Mouse (Mus musculus) G1E (cell line): ENCODE measurements around the gene Angpt4. TPM values are rescaled to one million over a fixed set of nuclear protein-coding genes. Genes with fewer than 3 reads are reported as not detected.

Experiments used
- ATAC-seq: 2 replicates; pipeline ENCODE4 v1.8.0; 2016; ENCODE audit warnings: mild to moderate bottlenecking; ENCODE audit not compliant: insufficient number of reproducible peaks, poor library complexity, low FRiP score, severe bottlenecking; ENCODE audit errors: extremely low read depth
- DNase-seq: peaks from one replicate; pipeline ENCODE4 v3.0.0; 2012; ENCODE audit warnings: low spot score
- H3K27me3 ChIP-seq: 2 replicates; pipeline ENCODE4 v1.6.1; 2012; ENCODE audit warnings: mild to moderate bottlenecking, low read length, inconsistent platforms; ENCODE audit not compliant: insufficient read depth
- H3K36me3 ChIP-seq: replicated peaks from 2 replicates; pipeline ENCODE3; 2012; ENCODE audit warnings: mild to moderate bottlenecking, inconsistent platforms
- H3K4me1 ChIP-seq: 2 replicates; pipeline ENCODE4 v1.6.1; 2012; ENCODE audit warnings: low read depth, low read length, inconsistent platforms, mixed read lengths; ENCODE audit not compliant: insufficient read depth
- H3K4me3 ChIP-seq: 2 replicates; pipeline ENCODE4 v1.5.1; 2012; ENCODE audit warnings: low read depth, mild to moderate bottlenecking, inconsistent platforms, low read length, moderate library complexity, mixed read lengths
- H3K9me3 ChIP-seq: replicated peaks from 2 replicates; pipeline ENCODE4 v1.6.1; 2012; ENCODE audit warnings: inconsistent platforms
- CTCF ChIP-seq: IDR thresholded peaks from 2 replicates; pipeline ENCODE4 v1.5.1; 2012; ENCODE audit warnings: low read depth, low read length, inconsistent platforms, mixed read lengths
- GATA1 ChIP-seq: IDR thresholded peaks from 2 replicates; pipeline ENCODE4 v1.6.1; 2012; ENCODE audit warnings: borderline replicate concordance, low read length, inconsistent platforms, mixed read lengths
- GATA2 ChIP-seq: IDR thresholded peaks from 2 replicates; pipeline ENCODE4 v1.6.1; 2012; ENCODE audit warnings: low read depth, low read length, inconsistent platforms, borderline replicate concordance
- POLR2AphosphoS5 ChIP-seq: IDR thresholded peaks from 2 replicates; pipeline ENCODE4 v1.6.1; 2012; ENCODE audit warnings: low read depth, low read length, inconsistent platforms; ENCODE audit not compliant: insufficient replicate concordance
- TAL1 ChIP-seq: conservative IDR thresholded peaks from 2 replicates; pipeline ENCODE4 v1.6.1; 2012; ENCODE audit warnings: low read depth, low read length, inconsistent platforms, mixed read lengths
- polyA plus RNA-seq: library from polyadenylated mRNA; stranded (reverse); fragments of >175 nt; gene quantifications from 2 replicates; pipeline ENCODE4 v1.2.3, GENCODE M21; 2012
- total RNA-seq, 2 experiments: library from RNA; stranded (forward) in 1 of 2; stranded (reverse) in 1 of 2; fragments of 200-1000 nt in 1 of 2; fragments of >200 nt in 1 of 2; fragmentation: Nextera tagmentation in 1 of 2; gene quantifications; 2 replicates each; pipeline ENCODE4 v1.2.3; 2014 to 2017

Angpt4 gene
- total and polyA plus RNA-seq, 3 experiments: not detected

- peaks cover 24% of the 10 kb centered on the region for H3K4me1 ChIP-seq
- no peaks in the 10 kb centered on the region for H3K9me3 ChIP-seq
- H3K4me3 ChIP-seq: no peak overlapping the region
- no peak for DNase-seq
- TF ChIP-seq GATA1 (no peak), POLR2AphosphoS5 (no peak), GATA2 (no peak), CTCF (no peak), TAL1 (no peak)
- no peaks in the 10 kb centered on the region for H3K27me3 ChIP-seq
- peaks cover 98% of the 10 kb centered on the region for H3K36me3 ChIP-seq
- ATAC-seq: no peak
Measured at GRCm38 (mm10) chr2:151972880-151973594, 62.0 kb downstream of the Angpt4 start.

DNA sequence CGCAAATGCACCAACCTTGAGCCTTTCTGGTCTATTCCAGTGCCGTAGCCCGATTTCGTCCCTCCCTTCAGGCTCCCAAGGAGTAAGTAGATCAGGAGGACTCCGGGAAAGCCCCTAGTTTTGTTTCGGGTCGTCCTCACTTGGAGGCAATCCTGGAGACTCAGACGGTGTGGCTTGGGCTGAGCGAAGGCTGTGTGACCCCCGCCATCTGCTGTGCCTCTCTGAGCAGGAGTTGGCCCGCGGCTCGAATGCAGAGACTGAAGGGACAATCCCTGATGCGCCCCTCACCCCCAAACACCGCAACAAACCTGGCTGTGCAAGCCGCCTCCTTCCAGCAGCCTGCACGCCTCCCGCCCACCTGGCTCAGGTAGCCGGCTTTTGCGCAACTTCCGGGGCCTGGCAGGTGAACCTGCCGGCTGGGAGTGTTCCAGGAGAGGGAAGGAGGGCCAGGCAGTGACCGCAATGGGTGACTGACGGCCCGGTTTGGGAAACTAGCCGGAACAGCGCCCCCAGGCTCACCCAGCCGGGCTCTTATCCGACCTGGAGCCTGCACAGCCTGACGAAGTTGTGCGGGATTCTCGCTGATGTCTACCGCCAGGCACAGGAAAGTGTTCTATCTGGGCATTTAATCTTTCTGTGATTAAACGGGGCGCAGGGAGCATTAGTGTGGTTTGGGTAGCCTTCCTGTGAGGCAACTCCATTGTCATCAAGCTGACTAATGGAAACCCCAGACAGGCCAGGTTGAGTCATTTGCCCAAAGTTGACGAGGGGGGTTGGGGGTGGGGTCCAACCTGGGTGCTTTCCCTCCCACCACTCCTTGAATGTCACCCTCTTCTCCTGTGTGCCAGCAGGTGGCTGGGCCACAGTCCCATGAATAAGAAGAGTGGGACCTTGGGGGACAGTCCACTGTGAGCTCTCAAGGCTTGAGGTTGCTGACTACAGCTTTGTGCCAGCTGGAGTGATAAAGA lies 62.9 kb downstream of the Angpt4 start:
- Histone ChIP-seq H3K36me3 (peaks cover 98% of the 10 kb centered on the region), H3K9me3 (no peaks in the 10 kb centered on the region), H3K4me3 (no peak overlapping the region), H3K27me3 (no peaks in the 10 kb centered on the region), H3K4me1 (peaks cover 31% of the 10 kb centered on the region)
- no peak for TF ChIP-seq POLR2AphosphoS5
- DNase-seq (no peak), ATAC-seq (no peak)

GRCm38 (mm10) chr2:151975295-151975694 lies 64.3 kb downstream of the Angpt4 start:
- DNase-seq (no peak), ATAC-seq (no peak)
- TF ChIP-seq TAL1 (no peak), POLR2AphosphoS5 (no peak)
- Histone ChIP-seq H3K4me1 (peaks cover 44% of the 10 kb centered on the region), H3K4me3 (no peak overlapping the region), H3K9me3 (no peaks in the 10 kb centered on the region), H3K36me3 (peaks cover 84% of the 10 kb centered on the region), H3K27me3 (no peaks in the 10 kb centered on the region)

DNA sequence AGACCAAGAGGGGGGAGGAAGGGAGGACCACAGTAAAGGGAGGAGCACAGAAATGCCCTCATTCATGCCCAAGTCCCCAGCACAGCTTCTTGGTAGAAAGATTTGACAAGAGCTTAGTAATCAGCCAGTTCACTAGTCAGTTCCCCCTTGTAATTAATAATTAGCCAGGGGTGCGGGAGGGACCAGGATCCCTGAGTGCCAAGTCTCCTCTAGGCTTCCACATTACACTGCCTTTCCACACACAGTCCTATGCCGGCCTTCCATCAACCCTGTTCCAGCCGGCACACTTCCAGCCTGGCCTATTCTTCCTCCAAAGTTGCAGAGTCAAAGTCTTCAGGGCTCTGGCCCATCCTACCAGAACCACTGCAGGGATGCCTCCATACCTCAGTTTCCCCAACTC lies 65.1 kb downstream of the Angpt4 start:
- Histone ChIP-seq H3K27me3 (no peaks in the 10 kb centered on the region), H3K9me3 (no peaks in the 10 kb centered on the region), H3K36me3 (peaks cover 77% of the 10 kb centered on the region), H3K4me3 (no peak overlapping the region), H3K4me1 (peaks cover 46% of the 10 kb centered on the region)
- DNase-seq: no peak
- TF ChIP-seq GATA1 (no peak), CTCF (no peak), POLR2AphosphoS5 (no peak), TAL1 (no peak), GATA2 (no peak)
- ATAC-seq: no peak

DNA sequence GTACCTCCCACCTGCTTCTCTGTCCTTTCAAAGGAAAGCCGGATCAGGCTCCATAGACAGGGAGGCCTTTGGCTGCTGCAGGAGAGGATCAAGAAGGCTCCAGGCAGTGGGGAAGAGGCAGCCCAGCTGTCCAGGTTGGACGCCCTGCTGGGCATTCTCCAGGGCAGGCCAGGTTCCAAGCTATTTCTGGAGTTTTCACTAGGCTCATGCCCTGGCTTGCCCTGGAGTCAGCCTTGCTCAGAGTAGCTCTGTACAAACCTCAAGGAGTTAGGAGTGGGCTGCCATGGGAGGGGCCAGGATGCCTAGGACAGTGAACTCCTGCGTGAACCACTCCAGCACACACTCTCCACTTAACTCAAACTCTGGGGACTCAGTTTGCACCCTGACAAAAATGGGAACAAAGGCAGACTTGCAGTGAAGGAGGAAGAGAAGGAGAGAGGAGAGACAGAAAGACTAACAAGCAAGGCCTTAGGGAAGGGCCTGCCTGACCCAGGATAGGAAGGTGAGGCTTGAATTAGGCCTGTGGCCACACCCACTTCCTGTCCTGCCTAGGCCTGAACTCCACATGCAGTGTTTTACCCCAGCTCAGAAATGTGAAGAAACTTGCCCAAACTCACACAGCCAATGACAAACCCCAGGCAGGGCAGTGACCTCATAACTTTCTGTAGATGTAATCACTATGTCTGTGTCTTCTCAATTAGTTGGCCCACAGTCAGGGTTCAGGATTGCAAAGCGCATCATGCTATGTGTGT lies 66.9 kb downstream of the Angpt4 start:
- ATAC-seq: no peak
- H3K4me1 ChIP-seq: peaks cover 38% of the 10 kb centered on the region
- no peak for DNase-seq
- peaks cover 59% of the 10 kb centered on the region for H3K36me3 ChIP-seq
- TF ChIP-seq POLR2AphosphoS5: no peak
- no peak for TF ChIP-seq GATA2
- TF ChIP-seq TAL1: no peak
- no peak for TF ChIP-seq GATA1
- TF ChIP-seq CTCF: no peak
- H3K27me3 ChIP-seq: 0 out of 2 replicates have a peak, but pooled peaks cover 7% of the 10 kb centered on the region
- no peak overlapping the region for H3K4me3 ChIP-seq
- H3K9me3 ChIP-seq: no peaks in the 10 kb centered on the region

DNA sequence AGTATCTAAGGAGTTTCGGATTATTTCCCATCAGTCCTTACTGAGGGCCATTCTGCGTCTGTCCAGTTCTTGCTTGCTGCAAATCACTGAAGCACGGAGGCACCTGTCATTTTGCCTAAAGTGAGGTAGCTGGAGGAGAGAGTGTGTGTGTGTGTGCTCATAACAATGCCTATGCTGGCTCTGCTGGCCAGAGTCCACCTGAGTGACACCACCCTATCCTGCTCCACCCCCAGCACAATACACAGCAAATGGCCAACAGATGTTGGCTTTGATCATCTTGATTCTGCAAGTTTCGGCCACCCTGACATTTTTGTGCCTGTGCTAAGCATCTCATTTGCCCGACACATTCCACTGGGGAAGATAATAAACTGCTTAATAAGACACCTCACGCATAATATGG lies 67.5 kb downstream of the Angpt4 start:
- H3K9me3 ChIP-seq: no peaks in the 10 kb centered on the region
- DNase-seq (no peak), ATAC-seq (no peak)
- no peak overlapping the region for H3K4me3 ChIP-seq
- peaks cover 52% of the 10 kb centered on the region for H3K36me3 ChIP-seq
- no peak for TF ChIP-seq TAL1
- TF ChIP-seq POLR2AphosphoS5: no peak
- no peak for TF ChIP-seq GATA1
- TF ChIP-seq CTCF: no peak
- TF ChIP-seq GATA2: no peak
- H3K4me1 ChIP-seq: peaks cover 34% of the 10 kb centered on the region
- peaks cover 11% of the 10 kb centered on the region; the same call in 1 of the 2 replicates for H3K27me3 ChIP-seq
